Mouse (Mus musculus): Measurements from ENCODE around the gene Gm1123.
A peak's percentile ranks its signal among the peaks of the same experiment; 100 is the strongest.

Gene Gm1123

DNA sequence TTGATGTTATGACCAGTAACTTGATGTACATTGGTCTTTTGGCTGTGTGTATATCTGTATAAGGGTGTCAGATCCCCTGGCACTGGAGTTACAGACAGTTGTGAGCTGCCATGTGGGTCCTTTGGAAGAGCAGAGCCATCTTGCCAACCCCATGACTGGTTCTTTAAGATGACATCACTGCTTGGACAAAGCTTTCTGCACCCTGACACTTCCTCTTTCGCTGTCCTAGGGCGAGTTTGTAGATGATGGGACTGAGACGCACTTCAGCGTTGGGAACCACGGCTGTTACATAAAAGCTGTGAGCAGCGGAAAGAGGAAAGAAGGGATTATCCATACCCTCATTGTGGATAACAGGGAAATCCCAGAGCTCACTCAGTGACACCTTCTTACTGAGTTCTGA lies 34.2 kb downstream of the Gm1123 start:
- no peak for DNase-seq (ENCODE audit: low spot score in 2 of 2)

GRCm38 (mm10) chr9:98999881-99000339 lies 35.6 kb downstream of the Gm1123 start:
- peak; percentile 24 to 39 for DNase-seq (ENCODE audit: low spot score in 2 of 2)

GRCm38 (mm10) chr9:98994103-98994502 lies 41.4 kb downstream of the Gm1123 start:
- no peak for DNase-seq (ENCODE audit: low spot score in 2 of 2)

DNA sequence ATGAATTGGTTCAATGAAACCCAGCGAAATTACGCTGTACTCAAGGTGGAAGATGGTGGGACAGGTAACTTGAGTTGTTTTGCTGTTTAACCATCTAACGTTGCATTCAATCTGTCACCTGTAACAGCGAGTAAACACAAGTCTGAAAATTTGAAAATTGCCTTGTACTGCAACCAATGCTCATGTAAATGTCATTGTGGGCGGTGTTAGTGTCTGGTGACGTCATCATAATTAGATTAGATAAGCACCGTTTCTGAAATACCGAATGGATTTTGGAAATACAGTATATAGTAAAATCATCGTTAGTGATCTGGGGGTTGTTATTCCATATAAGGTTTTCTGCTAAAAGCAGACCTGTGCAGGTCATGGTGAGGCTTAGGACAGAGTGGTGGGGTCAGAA lies 48.4 kb downstream of the Gm1123 start:
- no peak for DNase-seq (ENCODE audit: low spot score in 2 of 2)

- peak; percentile 19 to 27 for DNase-seq (ENCODE audit: low spot score in 2 of 2)
These were observed 48.9 kb downstream of the Gm1123 start for GRCm38 (mm10) chr9:98986476-98987096.

GRCm38 (mm10) chr9:98985800-98986475 lies 49.6 kb downstream of the Gm1123 start, which contains the start of gene Faim:
Gene Faim, plus strand, starts transcription at chr9:98986373.
- DNase-seq (ENCODE audit: low spot score in 2 of 2) = peak; percentile 100

- DNase-seq (ENCODE audit: low spot score in 2 of 2) = peak; percentile 67 to 74
These were observed 55.8 kb downstream of the Gm1123 start for GRCm38 (mm10) chr9:98979431-98980416.

DNA sequence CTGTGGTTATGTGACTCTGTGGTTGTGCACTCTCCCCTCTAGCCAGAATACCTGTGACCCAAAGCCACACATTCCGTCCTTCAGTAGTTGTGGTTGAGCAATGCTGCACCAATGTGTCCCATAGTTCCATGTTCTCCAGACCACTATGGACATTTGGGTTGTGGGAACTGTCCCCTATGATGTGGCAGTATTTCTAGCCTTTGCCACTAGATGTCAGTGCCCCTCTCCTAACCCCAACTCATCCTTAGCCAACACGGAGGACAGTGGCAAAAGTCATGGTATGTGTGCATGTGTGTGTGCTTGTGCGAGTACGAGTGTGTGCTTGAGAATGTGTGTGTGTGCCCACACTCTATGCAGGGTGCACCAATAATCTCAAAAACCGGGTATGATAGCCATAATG lies 59.0 kb downstream of the Gm1123 start:
- no peak for DNase-seq (ENCODE audit: low spot score in 2 of 2)

DNA sequence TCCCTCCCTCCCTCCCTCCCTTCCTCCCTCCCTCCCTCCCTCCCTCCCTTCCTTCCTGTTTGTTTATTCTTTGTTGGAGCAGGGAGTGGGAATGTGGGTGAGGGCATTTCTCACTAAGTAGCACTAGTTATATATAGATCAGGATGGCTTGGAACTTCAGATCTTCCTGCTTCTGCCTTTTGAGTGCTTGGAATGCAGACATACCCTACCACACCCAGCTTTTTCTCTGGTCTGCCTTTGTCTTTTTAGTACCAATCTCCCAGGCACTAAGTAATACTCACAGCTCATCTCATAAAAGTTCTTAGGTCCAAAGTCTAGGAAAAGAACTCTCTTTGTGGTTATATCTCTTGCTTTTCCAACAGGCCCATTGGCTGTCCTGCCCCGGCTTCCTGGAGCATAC lies 59.4 kb downstream of the Gm1123 start:
- DNase-seq (ENCODE audit: low spot score in 2 of 2) = no peak

- DNase-seq (ENCODE audit: low spot score in 2 of 2) = no peak
These were observed 60.6 kb downstream of the Gm1123 start for GRCm38 (mm10) chr9:98974898-98975297.

- DNase-seq (ENCODE audit: low spot score in 2 of 2) = no peak
These were observed 62.0 kb downstream of the Gm1123 start for GRCm38 (mm10) chr9:98973561-98973960.

DNA sequence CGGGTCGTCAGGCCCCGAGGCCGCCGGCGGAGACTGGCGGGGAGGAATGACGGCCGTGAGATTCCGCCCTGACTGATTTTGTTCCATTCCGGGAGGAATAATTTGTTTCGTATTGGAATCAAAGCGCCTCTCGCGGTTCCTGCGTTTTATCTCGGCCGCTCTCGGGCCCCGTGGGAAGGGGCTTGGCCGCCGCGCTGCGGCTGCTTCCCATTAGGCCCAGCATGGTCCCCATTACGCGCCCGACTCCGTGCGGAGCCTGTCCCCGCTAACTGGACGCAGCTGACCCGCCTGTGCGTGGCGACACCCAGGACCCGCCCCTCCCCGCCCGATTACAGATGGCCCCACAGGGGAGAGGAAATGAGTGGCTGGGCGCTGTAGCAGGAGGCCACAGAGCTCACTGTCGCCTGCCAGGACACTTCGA lies 62.4 kb downstream of the Gm1123 start:
- DNase-seq (ENCODE audit: low spot score in 2 of 2) = no peak

DNA sequence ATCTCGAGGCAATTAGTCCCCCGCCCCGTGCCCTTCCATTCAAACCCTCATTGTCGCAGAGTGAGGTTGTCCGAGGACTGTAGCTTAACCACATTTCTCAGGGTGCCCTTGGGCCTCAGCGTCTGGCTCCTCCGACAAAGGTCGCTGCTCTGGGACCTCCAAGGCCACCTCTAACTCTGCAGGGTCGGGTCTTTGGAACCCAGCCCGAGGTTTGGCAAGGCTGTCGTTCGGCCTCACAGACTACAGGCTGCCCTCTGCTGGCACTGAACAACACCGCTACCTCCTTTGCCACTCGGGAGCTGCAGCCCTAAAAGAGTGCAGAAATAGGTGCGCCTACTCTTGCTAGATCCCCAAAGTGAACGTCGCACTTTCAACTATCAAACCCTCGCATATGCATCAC lies 70.4 kb downstream of the Gm1123 start:
- no peak for DNase-seq (ENCODE audit: low spot score in 2 of 2)

GRCm38 (mm10) chr9:98963661-98964060 lies 71.9 kb downstream of the Gm1123 start:
- DNase-seq (ENCODE audit: low spot score in 2 of 2) = no peak

DNA sequence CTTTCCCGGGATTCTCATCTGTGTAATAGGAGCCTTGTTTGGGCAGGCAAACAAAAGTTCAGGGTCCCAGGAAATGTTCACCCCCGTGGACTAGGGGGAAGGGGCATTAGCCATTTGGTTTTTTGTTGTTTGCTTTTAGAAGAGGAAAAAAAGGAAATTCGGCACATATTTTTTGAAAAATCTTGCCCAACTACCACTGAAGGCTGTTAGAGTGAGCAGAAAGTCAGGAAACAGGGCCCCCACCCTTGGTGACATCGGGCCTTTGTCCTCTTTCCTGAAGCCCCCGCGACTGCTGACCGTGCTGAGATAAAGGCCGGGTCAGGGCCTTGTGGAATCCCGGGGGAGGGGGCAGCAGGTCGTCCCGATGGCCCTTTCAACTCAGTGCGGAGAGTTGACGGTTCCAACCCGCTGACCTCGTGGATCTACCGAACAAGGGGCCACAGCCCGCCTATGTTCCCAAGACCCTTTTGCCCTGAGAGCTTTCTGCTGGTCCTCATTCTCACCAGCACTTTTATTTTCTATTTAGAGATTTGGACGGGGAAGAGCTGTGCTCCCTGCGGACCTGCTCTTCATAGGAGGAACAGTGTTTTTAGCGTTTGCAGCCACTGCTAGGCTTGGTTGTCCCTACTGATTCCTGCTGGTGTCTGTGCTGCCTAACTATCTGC lies 72.9 kb downstream of the Gm1123 start:
- DNase-seq (ENCODE audit: low spot score in 2 of 2) = no peak

DNA sequence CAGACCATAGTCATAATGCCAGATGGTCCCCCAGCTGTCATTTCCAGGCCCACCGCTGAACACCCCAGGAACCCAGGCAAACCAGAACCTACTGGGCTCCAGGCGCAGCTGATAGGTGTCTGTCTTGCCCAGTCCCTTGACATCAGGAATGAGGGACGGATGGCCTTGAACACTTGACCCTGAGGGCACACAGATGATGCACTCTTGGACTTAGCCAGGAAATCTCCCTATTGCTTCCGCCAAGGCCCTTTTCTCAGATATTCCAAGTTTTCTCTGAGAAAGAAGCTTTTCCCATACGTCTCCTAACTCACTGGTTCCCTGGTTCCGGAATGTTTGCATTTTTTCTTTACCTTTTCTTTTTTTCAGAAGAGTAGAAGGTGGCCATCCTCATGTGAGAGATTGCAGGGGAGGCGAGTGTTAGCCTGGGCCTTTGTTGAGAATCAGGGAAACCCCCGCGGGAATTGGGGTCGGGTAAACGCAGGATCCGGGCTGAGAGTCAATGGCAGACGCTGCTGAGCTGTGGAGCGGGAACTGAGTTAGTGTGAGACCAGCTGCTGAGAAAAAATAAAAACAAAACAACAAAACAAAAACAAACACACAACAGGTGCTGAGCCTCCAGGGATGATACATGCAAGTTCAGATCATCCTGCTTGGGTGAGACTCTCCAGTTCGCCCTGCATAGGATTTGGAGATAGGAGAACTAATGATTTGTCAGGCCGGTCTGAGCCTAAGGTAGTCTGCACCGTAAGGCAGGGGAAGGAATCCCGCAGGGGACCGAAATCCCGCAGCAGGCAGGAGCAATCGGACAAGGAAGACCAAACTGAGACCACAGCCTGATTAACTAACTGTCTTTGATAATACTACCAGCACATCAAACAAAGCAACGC lies 73.7 kb downstream of the Gm1123 start:
- no peak for DNase-seq (ENCODE audit: low spot score in 2 of 2)

DNA sequence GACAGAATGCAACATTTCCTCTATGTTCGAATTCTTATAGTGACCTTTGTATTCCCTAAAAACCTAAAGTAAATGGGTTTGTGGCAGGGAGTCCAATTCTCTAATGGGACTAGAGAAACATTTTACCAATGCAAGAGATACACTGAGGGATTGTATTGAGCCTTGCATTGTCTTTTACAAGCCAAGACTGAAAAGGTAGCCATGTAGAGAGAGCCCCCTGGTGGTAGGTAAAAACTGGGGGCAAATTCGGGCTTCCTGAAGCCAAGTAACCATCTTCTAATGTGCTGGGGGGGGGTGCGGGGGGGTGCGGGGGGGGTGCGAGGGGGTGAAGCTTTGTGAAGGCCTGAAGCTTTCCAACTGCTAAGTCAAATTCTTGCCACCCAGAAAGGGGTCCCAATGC lies 75.2 kb downstream of the Gm1123 start:
- DNase-seq (ENCODE audit: low spot score in 2 of 2) = no peak

DNA sequence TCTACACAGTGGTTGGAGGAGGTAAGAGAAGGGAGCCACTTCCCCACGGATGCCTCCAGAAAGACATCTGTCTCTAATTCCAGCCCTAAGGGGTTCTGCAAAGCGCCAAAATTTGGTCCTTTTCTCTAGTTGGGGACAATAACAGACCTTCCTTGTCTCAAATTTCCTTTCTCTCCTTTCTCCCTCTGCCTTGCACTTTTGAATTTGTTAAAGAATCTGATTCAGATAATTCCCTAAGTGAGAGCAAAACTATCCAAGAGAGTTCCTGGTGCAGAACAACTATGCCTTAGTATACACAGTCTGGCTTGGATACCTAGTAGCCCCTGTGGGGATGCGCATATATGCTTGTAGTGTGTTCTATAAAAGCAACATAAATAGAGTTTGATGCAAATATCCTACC lies 75.7 kb downstream of the Gm1123 start:
- no peak for DNase-seq (ENCODE audit: low spot score in 2 of 2)

- DNase-seq (ENCODE audit: low spot score in 2 of 2) = no peak
These were observed 76.9 kb downstream of the Gm1123 start for GRCm38 (mm10) chr9:98958628-98959027.

DNA sequence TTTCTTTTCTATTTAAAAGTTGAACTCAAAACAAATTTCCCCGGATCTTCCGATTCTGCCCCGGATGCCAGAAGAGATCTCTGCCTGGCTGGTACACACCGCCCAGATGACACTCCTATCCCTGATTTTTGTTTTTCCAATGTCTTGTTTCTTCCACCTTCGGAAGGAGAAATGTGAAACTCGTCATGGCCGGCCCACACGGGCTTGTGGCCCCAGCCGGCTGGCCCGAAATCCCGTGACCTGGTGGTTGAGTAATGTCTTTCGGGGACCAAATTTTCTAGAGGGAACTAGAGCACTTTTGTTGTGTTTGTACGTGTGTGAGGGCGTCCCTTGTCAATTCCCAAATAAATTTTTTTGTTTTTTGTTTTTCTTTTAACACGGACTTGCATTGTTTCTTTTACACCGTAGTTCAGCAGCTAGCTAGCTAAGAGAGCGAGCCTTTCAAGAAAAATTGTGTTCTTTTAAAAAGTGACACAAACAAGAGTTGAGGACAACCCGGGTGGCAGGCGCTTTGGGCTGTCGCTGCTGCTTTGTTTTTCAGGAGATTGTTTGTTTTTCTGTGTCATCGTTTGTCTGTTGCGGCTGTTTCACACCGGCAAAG lies 77.7 kb downstream of the Gm1123 start:
- no peak for DNase-seq (ENCODE audit: low spot score in 2 of 2)

Data from right cerebral cortex, postnatal 36 days (tissue).